Mouse (Mus musculus) E14TG2a.4 (cell line): ENCODE measurements around the gene Samhd1.
A peak's percentile ranks its signal among the peaks of the same experiment; 100 is the strongest.

ENCODE experiments used
- H3K27me3 ChIP-seq: 2 replicates; pipeline ENCODE4 v1.6.1; 2014; ENCODE audit warnings: low read length, control low read depth; ENCODE audit not compliant: insufficient read depth
- H3K36me3 ChIP-seq: 2 replicates; pipeline ENCODE4 v1.6.1; 2014; ENCODE audit warnings: low read length, control low read depth; ENCODE audit not compliant: insufficient read depth
- H3K4me1 ChIP-seq: replicated peaks from 2 replicates; pipeline ENCODE4 v1.6.1; 2014; ENCODE audit warnings: low read depth, low read length, control low read depth
- H3K4me3 ChIP-seq: replicated peaks from 2 replicates; pipeline ENCODE4 v1.5.1; 2014; ENCODE audit warnings: mild to moderate bottlenecking, low read length
- H3K9me3 ChIP-seq: 2 replicates; pipeline ENCODE4 v1.6.1; 2014; ENCODE audit warnings: low read length, control low read depth
- CTCF ChIP-seq: conservative IDR thresholded peaks from 2 replicates; pipeline ENCODE4 v1.5.1; 2014; ENCODE audit warnings: low read length
- NANOG ChIP-seq: IDR thresholded peaks from 2 replicates; pipeline ENCODE4 v1.6.1; 2014; ENCODE audit warnings: borderline replicate concordance, low read length, mixed read lengths
- POU5F1 ChIP-seq: IDR thresholded peaks from 2 replicates; pipeline ENCODE4 v1.6.1; 2014; ENCODE audit warnings: low read length, borderline replicate concordance

Samhd1 gene

DNA sequence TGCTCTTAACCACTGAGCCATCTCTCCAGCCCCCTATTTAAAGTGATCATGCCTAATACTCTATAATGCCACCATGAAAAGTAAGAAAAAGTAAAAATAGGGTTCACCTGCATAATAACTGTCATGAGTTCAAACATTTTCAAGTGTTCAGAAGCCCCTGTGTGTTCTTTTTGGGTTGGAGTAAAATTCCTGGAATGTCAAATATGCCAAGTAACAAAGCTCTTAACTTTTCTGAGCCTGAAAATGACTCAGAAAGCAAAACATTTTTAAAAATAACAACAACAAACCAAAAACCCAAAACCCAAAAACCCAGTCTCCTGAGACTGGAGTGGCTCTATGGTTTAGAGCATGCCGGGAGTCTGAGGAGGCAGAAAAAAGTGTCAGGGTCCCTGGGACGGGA is 29.0 kb upstream of the Samhd1 start:
- Histone ChIP-seq H3K27me3 (no peaks in the 10 kb centered on the region), H3K4me3 (no peak overlapping the region)
- TF ChIP-seq CTCF (no peak), POU5F1 (no peak), NANOG (no peak)

DNA sequence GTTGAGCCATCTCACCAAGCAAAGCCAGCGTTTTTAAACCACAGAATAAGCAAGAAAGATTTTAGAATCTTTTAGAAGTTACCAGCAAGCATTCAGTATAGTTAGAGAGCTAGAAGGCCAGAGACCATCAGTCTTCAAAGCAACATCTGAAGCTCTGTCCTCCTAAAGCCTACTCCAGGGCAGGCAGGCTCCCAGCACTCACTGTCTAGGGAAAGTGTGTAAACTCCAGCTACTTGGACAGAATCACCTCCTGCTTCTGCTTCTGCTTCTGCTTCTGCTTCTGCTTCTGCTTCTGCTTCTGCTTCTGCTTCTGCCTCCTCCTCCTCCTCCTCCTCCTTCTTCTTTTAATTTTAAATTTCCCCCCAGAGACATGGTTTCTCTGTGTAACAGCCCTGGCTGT is 21.0 kb upstream of the Samhd1 start:
- no peaks in the 10 kb centered on the region for H3K9me3 ChIP-seq
- TF ChIP-seq CTCF (no peak), POU5F1 (no peak), NANOG (no peak)
- no peaks in the 10 kb centered on the region for H3K4me1 ChIP-seq
- H3K36me3 ChIP-seq: peaks cover 38% of the 10 kb centered on the region
- no peaks in the 10 kb centered on the region for H3K27me3 ChIP-seq
- H3K4me3 ChIP-seq: no peak overlapping the region

More for the DNA sequence above, 29.0 kb upstream of the Samhd1 start:
- Histone ChIP-seq H3K4me1 (no peaks in the 10 kb centered on the region), H3K36me3 (peaks cover 46% of the 10 kb centered on the region), H3K9me3 (no peaks in the 10 kb centered on the region)

DNA sequence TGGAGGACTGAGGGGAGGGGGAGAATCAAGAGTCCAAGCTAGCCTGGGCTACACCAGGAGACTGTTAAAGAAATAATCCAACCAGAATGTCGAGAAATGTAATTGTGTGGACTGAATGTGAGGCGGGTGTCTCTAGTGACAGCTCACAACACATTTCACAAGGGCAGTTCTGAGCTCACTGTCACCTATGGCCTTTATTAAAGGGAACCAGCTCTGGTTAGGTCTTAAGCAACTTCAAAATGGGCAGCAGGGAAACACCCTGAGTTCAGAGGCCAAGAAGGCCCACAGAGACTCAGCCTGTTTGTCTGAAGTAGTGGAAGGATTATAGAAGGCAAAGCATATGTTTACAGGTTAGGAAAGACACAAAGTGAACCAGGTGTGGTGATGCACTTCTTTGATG is 18.2 kb upstream of the Samhd1 start:
- Histone ChIP-seq H3K4me3 (no peak overlapping the region), H3K9me3 (no peaks in the 10 kb centered on the region), H3K36me3 (peaks cover 43% of the 10 kb centered on the region), H3K4me1 (peaks cover 7% of the 10 kb centered on the region), H3K27me3 (no peaks in the 10 kb centered on the region)
- no peak for TF ChIP-seq POU5F1

DNA sequence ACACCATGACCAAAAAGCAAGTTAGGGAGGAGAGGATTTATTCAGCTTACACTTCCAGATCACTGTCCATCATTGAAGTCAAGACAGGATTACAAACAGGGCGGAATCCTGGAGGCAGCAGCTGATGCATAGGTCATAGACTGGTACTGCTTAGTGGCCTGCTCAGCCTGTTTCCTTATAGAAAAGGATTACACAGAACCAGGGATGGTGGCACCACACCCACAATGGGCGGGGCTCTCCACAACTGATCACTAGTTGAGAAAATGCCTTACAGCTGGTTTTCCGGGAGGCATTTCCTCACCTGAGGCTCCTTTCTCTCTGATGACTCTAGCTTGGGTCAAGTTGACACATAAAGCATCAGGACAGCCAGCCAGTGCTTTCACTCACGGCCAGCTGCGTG is 13.4 kb upstream of the Samhd1 start:
- TF ChIP-seq CTCF: no peak
- TF ChIP-seq POU5F1: no peak
- no peak for TF ChIP-seq NANOG
- Histone ChIP-seq H3K4me1 (peaks cover 27% of the 10 kb centered on the region), H3K27me3 (no peaks in the 10 kb centered on the region), H3K36me3 (peaks cover 45% of the 10 kb centered on the region), H3K4me3 (no peak overlapping the region), H3K9me3 (no peaks in the 10 kb centered on the region)

DNA sequence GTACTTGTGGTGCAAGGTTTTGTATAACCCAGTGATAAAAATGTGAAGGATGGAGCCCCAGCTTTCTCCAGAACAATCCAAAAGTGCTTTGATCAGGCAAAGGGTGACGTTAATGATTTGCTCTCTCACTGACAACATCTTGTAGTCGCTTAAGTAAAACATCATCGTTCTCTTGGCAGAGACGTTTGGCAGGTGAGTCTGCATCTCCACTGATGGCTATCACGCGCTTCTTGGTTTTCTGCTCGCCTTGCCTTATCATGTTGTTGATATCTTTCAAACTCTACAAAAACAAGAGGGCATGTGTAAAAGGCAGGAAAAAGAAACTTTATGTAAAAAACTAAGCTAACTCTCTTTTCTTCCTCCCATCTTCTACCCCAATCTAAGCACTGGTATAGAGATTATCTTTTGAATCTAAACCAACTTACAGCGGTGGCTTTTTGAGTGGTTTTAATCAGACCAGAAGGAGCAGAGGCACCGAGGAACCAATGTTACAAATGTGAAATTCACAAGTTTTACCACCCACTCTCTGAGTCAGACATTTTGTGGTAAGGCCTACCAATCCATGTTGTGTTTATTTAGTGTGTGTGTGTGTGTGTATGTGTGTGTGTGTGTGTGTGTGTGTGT is 12.4 kb upstream of the Samhd1 start:
- H3K4me3 ChIP-seq: no peak overlapping the region
- no peaks in the 10 kb centered on the region for H3K27me3 ChIP-seq
- peaks cover 45% of the 10 kb centered on the region for H3K36me3 ChIP-seq
- no peak for TF ChIP-seq NANOG
- TF ChIP-seq POU5F1: no peak
- no peaks in the 10 kb centered on the region for H3K9me3 ChIP-seq
- H3K4me1 ChIP-seq: peaks cover 27% of the 10 kb centered on the region

DNA sequence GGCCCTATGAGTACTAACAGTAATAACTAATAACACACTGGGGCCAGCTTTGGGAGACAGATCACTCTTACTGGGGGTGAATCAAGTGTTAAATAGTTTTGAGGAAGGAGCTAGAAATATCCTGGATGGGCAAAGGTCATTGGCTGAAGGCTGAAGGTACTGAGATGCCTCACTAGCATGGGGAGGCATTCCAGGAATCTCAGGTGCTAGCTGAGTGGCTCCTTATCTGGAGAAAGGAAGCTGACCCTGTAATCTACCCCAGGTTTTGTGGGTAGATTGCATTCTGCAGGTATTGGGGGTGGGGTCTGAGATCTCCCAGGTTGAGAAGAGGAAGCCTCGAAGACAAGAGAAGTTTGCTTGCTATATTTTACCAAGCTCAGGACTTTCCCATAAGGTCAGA is 10.1 kb upstream of the Samhd1 start:
- no peak overlapping the region for H3K4me3 ChIP-seq
- peaks cover 23% of the 10 kb centered on the region for H3K36me3 ChIP-seq
- no peaks in the 10 kb centered on the region for H3K9me3 ChIP-seq
- no peaks in the 10 kb centered on the region for H3K27me3 ChIP-seq
- peaks cover 27% of the 10 kb centered on the region for H3K4me1 ChIP-seq
- TF ChIP-seq CTCF: no peak
- TF ChIP-seq NANOG: no peak
- TF ChIP-seq POU5F1: no peak

DNA sequence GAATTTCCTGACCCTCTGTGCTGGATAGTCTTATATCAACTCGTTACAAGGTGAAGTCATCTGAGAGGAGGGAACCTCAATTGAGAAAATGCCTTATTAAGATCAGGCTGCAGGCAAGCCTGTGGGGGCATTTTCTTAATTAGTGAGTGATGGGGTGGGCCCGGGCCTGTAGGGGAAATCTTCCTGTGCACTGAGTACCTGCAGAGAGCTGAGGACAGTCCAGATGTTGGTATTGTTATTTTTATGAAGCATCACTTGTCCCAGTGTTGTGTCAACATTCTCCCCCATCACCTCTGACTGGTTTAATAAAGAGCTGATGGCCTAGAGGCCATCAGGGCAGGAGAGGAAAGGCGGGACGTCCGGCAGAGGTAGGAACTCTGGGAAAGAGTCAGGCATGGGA is 9.1 kb upstream of the Samhd1 start:
- Histone ChIP-seq H3K4me1 (peaks cover 27% of the 10 kb centered on the region), H3K36me3 (peaks cover 13% of the 10 kb centered on the region), H3K9me3 (no peaks in the 10 kb centered on the region), H3K27me3 (no peaks in the 10 kb centered on the region), H3K4me3 (no peak overlapping the region)
- TF ChIP-seq NANOG (peak; percentile 66), POU5F1 (no peak)

DNA sequence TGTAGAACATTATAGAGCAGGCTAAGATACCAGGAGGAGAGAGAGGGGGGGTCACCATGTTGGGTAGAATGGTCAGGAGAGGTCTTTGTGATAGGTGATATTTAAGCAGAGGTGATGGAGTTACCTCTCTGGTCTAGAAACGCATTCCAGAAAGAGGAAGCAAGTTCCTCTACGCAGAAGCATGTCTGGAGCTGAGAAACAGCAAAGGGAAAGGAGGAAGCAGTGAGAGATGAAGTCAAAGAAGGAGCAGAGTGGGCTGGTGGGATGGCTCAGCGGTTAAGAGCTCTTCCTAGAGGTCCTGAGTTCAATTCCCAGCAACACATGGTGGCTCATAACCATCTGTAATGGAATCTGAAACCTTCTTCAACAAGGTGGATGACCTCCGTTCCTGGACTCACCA is 6.9 kb upstream of the Samhd1 start:
- no peaks in the 10 kb centered on the region for H3K36me3 ChIP-seq
- H3K4me3 ChIP-seq: no peak overlapping the region

DNA sequence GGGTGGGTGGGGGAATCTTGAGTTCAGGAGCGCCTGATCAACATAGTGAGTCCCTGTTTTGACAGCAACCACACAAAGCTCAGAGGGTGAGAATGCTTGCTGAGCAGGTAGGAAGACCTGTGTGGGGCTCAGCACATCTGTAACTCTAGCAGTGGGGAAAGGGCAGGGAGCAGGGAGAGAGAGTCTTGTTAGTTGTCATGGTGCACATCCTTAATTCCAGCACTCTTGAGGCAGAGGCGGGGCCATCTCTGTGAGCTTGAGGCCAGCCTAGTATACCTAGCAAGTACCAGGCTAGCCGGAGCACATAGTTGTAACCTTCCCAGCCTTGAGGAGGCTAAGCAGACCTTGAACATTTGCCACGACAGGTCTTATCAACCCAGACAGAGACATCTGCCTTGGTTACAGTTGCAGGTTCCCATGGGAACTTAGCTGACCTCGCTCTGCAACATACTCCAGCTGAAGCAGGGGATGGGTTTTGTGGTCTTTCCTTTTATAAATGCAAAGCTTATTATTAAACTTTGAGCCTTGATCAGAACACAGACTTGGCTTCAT is 4.3 kb upstream of the Samhd1 start:
- peaks cover 3% of the 10 kb centered on the region; the same call in 1 of the 2 replicates for H3K27me3 ChIP-seq
- H3K36me3 ChIP-seq: no peaks in the 10 kb centered on the region
- no peak overlapping the region for H3K4me3 ChIP-seq
- peaks cover 16% of the 10 kb centered on the region for H3K4me1 ChIP-seq
- H3K9me3 ChIP-seq: no peaks in the 10 kb centered on the region
- TF ChIP-seq CTCF (no peak), NANOG (no peak), POU5F1 (no peak)

More for the DNA sequence above, 6.9 kb upstream of the Samhd1 start:
- Histone ChIP-seq H3K9me3 (no peaks in the 10 kb centered on the region), H3K4me1 (peaks cover 19% of the 10 kb centered on the region), H3K27me3 (no peaks in the 10 kb centered on the region)
- TF ChIP-seq POU5F1 (no peak), CTCF (no peak), NANOG (no peak)
